Mouse (Mus musculus): ENCODE data around the gene Babam2.

Babam2 gene

DNA sequence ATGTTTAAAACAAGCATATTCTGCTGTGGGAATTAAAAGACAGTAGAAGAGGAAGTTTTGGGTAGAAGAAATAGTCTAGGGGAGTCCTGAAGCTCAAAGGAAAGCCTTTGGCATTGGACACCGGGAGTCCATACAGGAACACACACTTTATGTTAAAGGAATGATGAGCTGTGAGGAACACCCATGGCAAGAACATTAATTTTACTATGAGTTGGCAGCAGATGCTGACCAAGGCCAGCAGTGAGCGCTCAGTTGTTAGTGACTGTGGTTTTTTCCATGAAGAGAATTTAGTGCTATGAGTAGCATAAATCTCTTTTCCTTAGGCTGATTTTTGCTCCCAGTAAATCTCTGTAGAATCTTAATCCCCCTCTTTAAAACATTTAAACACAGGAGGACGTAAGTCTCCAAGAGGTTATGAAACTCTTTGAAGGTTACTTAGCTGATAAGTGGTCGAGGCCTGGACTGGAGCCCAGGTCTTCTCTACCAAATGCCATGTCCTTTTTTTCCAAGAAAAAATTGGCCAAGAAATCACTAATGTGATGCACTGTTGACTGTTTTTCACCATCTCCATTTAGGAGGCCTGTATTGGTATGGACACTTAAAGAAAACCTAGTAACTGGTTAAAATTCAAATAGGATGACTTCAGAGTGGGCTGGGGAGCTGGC is 18.1 kb downstream of the Babam2 start:
- DNase-seq = no peak

DNA sequence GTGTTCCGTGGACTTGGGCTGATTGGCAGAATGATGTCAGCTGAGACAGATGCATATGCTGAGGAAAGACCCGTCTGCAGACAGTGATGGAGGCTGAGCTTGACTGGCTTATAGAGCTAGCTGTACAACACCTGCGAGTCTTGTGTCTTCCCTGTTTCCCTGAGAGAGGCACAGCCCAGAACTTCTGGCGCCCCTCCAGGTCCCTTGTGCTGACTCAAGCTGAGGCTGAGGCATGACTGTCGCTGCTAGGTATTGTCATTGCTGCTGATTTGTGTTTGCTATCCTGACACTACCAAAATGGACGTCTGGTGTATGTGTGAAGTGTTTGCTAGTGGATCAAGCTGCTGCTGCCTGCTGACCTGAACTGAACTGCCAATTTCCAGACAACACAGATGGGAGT is 27.0 kb downstream of the Babam2 start:
- DNase-seq = no peak

DNA sequence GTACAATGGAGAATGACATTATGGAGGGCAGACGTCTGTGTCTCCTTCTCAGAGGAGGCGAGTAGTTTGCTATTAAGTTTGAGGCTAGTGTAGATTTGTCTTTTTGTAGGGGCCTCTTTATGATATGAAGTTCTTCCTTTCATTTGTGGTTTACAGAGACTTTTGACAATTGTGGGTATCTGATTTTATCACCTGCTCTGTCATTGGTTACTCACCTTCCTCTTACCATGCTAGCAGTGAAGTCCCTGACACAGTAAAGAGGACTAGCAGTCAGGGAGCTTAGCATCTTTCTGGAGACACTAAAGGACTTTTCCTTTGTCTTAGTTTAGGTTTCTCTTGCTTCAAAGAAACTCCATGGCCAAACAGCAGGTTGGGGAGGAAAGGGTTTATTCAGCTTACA is 28.4 kb downstream of the Babam2 start:
- DNase-seq = no peak

DNA sequence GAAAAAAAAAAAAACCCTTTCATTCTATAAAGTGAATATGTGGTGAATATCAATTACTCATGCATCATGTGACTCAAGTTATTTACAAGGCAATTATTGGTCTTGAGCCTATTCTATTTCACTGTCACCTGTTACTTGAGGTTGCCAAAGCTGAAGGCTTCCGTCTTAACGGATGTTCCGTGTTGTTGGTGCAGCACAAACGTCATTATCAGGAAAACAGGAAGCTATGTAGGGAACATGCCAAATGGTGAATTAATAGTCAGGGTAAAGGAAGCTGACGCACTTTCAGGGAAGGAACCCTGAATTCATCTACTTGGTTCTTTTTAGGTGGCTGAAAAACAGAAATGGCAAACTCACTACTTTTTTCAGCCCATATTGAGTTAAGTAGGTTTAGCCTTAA is 30.0 kb downstream of the Babam2 start:
- no peak for DNase-seq

DNA sequence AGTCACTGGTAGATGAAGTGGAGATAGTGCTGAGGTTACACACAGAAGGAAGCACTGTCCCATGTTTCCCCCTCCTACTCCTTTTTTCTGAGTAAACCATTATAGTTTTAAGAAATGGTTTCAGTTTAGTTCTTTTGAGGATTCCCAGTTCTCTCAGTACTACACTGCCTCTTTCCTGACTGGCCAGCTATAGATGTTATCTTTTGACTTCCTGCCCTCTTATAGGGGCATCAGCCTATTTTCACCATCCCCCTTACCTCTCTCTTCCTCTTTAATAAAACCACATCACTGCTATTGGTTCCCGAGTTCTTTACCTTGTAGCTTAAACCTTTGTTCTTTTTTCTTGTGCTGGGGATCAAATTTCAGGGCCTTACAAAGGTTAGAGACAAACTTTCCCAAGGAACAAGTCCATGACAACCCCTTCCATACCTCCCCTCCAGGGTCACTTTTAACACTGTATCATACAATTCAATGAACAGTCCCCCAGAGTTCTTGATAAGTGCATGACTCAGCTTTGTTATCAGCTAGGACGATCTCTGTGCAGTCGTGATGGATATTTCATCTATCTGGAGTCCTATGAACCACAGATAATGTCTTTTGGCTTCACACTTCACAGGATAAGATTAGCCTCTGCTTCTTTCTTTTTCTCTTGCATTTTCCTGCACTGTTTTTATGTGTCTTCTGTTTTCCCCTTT is 35.3 kb downstream of the Babam2 start:
- no peak for DNase-seq

DNA sequence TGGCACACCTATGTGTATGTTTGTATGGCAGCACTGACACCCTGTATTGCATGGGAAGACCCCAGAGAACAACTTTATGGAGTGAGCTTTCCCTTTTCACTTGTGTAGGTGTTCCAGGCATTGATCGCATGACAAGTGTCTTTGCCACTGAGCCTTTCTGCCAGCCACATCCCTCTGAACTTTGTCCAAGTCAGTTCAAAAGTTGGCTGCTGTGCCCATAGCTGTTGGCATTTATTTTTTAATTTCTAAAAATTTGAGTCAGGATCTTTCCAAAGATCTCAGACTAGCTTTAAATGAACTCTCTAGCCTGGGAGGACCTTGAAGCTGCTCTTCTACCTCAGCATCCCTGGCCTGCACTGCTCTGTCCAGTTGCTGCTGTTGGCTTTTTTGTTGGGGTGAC is 44.4 kb downstream of the Babam2 start:
- DNase-seq = no peak

DNA sequence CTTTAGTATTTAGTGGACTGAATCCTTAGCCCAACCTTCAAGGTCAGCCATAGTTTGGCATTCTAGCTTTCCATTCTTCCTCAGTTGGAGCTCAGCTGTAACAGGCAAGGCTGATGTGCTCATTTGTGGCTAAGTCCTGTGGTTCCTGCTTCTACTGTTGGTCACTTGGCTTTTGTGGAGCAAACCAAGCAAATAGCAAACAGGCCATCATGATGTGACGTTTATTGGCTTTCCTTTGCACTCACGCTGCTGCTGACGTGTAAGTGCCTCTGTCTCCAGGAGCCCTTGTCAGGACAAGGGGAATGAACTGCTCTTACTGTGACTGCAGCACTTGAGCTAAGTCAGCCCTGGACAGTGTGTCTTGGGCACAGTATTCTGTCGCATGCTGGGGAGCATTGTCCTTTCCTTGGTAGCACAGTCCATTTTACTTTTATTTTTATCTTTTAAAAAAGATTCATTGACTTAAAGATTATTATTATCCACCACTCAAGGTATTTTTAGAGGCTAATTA is 45.1 kb downstream of the Babam2 start:
- no peak for DNase-seq

DNA sequence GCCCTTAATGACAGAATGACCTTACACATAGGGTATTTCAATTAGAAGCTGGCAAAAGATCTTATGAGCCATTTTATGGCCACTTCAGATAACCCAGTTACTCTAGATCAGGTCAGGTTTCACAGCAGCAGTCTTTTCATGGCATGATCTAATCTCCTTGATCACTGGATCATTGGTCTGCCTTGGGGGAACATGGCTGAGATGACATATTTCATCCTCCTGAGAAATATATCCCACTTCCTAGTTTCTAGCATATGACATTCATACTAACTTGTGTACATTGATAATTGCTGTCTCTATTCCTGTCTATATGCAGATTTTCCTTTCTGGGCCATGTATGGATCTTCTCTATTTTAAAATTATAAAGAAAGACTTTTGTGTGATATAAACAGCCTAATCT is 51.9 kb downstream of the Babam2 start:
- no peak for DNase-seq

DNA sequence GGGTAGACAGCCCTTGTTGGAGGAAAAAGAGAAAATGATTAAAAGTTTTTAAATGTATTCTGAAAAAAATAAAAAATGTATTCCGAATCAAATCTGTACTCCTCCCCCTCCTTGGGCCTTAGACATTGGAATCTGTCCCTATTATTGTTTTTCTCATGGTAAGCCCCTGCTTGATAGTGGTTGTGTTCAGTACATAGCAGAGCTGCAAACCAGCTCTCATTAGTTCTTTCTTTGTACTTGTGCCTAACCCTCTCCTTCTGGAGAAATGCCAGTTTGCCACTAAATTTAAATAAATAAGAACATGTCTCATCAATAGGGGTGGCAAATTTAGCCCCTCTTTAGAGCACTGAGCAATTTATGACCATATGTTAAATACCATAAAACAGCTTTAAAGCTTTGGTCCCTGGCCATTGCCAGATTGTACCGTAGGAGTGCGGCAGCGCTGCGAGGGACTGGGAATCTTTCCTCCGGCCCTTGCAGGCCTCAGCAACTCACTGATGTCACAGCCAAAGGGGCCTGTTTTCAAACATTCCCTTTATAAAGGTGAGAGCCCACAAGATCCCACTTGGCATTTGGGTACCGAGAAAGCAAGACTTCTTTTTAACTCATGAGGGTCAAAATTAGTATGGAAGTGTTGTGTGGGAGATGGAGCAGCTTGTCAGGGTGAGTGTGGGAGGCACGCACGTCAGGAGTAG is 52.9 kb downstream of the Babam2 start:
- no peak for DNase-seq

DNA sequence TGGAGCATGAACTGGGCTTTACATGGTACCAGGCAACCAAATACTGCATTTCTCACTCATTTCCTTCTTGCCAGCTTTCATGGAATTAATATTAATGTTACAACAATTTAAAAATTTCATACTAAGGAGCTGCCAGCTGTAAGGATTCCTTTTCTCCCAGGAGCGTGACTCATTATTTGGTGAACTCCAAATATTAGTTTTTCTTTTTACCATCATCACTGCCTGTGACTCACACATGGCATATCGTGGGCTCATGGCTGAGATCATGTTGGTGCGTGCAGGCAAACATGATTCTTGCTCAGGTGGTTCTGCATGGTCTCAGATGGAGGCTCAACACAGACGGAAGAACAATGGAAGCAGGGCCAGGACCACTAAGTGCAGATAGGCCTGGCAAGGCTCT is 53.5 kb downstream of the Babam2 start:
- no peak for DNase-seq

DNA sequence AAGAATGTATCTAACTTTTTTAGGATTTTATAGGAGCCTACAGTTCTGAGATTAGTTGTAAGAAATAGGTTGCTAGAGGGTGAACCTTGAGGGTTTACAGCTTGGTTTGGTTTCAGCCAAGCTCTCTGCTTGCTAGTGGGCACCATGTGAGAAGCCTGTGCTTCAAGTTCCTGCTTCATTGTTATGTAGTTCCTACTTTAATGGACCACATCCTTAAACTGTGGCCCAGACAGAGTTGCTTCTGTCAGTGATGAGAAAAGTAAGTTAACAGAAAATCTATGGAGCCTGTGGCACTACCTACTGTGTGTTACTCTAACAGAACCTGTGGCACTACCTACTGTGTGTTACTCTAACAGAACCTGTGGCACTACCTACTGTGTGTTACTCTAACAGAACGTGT is 57.1 kb downstream of the Babam2 start:
- no peak for DNase-seq

DNA sequence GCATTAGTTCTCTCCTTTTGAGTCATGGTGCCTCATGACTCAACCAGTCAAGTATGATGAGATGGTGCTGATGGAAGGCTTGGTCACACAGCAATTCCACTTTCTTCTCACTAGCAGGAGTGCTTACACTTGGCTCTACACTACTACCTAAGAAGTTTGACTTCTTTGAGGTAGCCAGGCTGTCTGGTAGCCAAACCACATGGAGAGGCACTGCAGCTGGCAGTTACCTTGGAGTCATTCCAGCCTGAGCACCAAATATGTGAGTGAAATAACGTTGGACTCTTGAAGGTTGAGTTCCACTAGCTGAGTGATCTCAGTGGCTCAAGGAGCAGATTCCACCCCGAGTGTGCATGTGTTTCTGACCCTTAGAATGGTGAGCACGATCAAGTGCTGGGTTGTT is 57.8 kb downstream of the Babam2 start:
- no peak for DNase-seq

DNA sequence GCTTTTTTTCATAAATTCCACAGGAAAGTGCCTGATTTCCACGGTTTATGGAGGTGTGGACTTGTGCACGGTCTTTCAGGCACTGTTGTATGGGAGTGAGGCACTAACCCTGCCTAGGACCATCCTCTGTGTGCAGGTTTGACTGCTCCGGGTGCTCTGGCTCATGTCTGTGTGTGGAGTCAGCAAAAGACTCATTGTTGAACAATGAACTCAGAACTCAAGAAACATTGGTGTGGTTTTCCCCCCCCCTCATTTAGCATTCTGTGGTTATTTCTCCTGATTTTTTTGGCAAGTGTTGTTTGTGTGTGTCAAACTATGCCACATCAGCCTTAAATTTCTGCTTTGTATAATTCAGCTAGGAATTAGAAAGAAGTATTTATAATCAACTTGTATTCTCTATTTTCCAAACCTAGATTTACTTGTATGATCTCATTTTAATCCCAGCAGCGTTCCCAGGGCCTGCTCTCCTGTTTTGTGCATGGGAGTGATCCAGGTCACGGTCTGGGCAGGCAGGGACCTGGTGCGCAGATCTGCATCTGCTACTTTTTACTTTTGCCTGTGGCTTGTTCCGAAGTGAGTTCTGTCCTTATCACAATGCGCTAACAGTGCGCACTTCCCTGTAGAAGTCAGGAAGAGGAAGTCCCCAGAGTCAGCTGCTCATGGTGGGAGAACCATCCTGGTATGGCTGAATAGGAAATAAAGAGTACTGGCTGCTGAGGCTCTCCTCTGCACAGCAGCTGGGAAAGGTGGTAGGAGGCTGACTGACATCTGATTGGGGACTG is 61.0 kb downstream of the Babam2 start:
- no peak for DNase-seq

DNA sequence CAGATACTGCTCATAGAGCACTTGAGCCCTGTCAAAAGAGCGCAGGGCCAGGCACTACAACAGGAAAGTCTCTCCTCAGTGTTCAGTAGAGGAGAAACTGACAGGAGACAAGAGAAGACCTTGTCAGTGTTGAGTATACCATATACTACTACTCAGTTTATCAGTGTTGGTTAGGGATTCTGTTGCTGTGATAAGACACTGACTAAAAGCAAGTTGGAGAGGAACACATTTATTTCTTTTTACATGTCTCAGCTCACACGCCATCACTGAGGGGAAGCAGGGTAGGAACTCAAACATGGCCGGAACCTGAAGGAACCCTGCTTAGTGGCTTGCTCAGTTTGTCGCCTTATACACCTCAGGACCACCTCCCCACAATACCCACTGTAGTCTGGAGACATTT is 64.4 kb downstream of the Babam2 start:
- DNase-seq = no peak

DNA sequence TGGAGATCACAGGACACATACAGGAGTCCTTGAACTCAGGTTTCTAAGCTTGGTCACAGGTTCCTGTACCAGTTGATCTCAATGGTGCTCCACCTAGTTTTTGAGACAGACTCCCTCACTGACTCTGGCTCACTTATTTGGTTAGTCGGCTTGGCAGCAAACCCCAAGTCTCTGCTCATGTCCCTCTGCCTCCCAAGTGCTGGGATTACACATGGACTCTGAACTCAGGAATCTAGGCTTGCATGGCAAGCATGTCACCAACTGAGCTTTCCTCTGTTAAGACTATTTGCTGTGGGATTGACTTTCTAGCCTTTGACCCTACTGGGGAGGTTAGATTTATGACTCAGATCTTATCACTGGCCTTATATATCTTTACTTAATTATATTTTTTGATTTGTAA is 65.3 kb downstream of the Babam2 start:
- no peak for DNase-seq

DNA sequence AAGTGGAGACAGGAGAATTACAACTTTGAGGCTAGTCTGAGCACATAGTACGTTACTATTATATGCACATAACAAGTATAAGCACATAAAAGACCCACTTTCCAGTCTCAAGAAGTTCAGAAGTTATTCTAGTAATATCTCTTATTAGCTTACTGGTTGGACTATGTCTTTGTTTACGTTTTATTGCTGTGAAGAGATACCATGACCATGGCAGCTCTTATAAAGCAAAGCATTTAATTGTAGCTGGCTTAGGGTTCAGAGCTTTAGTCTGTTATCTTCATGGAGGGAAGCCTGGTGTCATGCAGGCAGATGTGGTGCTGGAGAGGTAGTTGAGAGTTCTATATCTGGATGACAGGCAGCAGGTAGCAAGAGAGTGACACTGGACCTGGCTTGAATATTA is 68.3 kb downstream of the Babam2 start:
- DNase-seq = no peak

DNA sequence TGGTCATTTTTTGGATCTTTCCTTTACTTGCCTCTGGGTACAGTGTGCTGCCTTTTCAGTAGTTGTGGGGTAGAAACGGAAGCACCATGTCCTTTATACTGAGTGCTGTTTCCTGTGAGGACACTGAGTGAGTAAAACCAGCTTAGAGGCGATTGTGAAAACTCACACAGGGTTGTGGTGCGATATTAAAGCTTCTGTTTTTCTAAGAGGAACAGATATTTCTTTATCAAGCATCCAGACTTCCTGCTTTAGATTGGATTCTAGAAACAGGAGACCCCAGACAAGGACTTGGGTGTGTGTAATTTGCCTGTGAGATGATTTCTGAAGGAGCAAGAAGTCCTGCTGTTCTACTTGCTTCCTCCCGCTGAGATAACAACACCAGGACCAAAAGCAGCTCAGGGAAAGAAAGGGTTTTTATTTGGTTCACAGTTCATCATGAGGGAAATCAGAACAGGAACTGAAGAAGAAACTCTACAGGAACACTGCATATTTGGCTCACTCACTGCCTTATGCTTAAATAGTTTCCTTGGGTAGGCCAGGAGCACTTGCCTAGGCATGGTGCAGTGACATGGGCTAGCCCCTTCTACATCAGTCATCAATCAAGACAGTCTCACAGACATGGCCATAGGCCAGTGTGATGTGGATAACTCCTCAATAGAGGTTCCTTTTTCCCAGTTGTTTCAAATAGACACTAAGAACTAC is 69.5 kb downstream of the Babam2 start:
- no peak for DNase-seq

DNA sequence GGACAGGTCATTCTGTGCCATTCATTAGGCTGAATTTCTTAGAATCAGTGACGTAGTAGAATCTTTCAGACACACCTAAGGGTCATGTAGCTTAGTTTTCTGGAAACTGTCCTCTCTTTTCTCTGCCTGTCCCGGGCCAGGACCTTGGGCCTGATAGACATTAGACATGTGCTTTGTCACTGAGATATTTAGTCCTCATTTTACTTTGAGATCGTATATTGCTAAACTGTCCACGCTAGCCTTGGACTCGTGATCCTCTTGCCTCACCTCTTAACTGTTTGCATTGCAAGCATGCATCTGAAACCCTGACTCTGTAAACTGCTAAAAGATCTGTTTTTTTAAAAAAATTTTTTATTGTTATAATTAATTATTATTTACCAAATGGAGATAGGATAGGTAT is 74.0 kb downstream of the Babam2 start:
- DNase-seq = no peak

DNA sequence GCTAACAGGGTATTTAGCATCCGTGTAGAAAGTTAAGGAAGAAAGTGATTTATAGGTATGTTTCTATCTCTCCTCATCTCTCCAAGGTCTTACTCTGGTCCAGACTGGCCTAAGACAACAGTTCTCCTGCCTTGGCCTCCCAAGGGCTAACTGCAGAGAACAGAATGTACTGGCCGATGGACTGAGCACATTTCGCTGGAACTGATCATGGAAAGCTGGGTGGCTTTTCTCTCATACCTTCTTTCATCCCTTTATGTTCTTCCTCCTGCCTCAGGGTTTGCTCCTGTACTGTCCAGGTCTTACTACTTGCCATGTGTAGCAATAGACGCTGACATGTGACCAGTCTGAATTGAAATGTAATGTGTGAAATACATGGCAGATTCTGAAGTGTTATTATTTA is 74.4 kb downstream of the Babam2 start:
- DNase-seq = no peak

DNA sequence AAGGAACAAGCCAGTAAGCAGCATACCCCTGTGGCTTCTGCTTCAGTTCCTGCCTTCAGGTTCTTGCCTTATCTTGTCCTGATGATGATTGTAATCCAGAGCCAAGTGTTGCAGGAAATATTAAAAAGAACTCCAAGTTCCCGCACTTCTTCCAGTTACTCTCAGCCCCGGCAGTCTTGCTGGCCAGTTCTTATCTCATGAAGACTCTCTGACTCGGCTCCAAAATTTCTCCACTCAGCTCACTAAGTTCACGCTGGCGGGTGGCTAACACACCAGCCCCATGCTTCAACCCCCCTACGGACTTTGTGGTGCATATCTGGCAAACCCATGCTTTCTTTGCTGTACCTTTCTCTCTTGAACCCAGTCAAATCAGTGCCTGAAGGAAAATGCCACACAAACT is 77.5 kb downstream of the Babam2 start:
- no peak for DNase-seq

DNA sequence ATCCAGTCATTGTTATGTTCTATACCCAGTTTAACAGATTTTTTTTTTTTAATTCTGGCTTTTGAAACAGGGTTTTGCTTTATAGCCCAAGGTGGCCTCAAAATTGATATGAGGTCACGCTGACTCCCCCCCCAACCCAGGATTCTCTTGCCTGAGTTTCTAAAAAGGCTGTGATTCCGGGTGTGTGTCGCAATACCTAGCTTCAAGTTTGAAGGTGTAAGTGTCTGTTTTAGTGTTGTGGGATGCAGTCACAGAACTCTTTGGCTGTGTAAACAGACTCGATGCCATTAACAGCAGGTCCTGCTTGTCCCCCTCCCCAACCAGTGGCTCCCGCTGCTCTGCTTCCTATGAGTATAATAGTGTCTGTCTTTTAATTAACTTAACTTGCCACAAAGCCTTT is 84.1 kb downstream of the Babam2 start:
- no peak for DNase-seq

DNA sequence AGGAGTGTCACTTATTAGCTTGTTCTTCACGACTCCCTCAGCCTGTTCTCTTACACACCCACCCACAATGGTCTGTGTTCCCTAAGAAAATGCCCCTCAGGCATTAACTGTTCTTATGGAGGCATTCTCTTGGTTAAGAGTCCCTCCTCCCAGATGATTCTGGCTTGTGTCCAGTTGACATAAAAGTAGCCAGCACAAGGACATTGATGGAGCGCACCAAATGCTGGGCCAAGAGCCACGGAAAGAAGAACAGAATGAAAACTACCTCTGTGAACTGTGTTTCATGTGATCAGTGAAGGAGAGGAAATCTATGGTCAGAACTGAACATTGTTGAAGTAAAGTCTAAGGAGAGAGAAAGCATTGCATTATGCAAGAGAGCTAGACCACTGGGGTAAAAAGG is 89.7 kb downstream of the Babam2 start:
- DNase-seq = no peak

DNA sequence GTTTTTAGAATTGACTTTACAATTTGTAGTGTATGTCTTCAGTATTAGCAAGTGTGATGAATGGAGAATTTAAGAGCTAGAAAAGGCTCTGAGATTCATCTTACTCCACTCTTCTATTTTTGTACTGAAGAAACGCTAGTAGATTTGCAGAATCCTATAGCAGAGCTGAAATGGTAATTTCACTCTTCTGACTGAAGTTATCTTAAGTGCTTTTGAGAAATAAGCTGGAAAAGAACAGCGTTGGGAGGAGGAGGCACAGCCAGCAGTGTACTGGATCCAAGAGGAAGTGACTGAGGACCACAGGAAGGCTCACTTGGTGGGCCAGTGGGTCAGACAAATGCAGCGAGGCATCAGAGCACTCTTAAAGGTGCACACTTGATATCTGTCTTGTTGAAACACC is 90.1 kb downstream of the Babam2 start:
- DNase-seq = no peak
